Mouse (Mus musculus) kidney, adult 9 months (tissue): Measurements from ENCODE around the gene Adamts3.
A peak's percentile ranks its signal among the peaks of the same experiment; 100 is the strongest.

Experiments used
- DNase-seq: peaks from one replicate; pipeline ENCODE4 v3.0.0; 2022

Gene Adamts3

DNA sequence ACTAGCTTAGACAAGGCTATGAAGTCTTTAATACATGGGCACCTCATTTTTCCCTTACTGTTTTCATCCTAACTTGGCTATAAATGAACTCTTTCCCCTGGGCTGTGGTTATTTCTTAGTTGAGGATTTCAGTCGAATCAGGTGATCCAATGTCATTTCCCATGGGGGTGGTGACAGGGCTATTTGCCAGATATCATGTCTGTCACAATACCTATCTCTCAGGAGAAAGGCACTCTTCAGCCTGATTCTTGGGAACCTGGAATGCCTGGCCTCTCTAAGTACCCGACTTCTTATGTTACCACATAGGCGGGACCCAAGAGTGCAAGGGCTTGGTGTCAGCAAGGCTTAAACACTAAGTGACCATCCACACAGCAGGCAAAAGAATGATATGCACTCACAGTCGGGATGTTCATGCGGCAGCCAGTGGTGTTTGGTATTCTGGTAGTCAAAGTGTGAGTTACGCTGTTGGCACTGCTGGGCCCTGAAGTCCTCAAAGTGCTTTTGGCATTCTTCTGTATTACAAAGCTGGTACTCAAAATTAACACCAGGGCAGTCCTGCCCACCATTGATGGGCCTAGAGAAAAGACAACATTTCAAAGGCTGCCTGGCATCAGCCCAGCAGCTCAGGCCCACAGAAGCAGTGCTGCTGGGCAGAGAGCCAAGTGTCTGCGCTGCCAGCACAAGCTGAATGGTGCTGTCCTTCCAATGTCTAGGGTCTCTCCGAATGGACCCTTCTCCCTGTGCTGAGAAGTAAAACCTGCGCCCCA lies 181.7 kb downstream of the Adamts3 start:
- DNase-seq = peak; percentile 7

DNA sequence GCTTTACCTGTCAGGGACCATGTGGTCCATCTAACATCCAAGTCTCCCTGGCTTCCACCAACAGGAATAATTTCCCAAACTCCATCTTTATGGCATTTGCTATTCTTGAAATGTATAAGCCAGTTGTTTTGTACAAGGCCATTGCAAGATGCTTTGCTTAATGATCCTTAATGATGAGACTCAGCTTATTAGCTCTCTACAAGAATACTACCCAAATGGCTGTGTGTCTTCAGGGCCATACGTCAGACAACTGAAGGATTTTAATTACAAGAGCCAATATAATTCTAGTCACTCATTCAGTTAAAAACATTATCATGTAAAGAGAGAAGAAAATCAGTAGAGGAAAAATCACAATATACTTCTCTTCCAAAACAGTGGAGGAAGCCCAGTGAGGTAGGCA lies 195.3 kb downstream of the Adamts3 start:
- no peak for DNase-seq

- DNase-seq = peak; percentile 64
Measured at GRCm38 (mm10) chr5:89679871-89680536, 203.1 kb downstream of the Adamts3 start.

GRCm38 (mm10) chr5:89678148-89678547 lies 205.0 kb downstream of the Adamts3 start:
- no peak for DNase-seq

DNA sequence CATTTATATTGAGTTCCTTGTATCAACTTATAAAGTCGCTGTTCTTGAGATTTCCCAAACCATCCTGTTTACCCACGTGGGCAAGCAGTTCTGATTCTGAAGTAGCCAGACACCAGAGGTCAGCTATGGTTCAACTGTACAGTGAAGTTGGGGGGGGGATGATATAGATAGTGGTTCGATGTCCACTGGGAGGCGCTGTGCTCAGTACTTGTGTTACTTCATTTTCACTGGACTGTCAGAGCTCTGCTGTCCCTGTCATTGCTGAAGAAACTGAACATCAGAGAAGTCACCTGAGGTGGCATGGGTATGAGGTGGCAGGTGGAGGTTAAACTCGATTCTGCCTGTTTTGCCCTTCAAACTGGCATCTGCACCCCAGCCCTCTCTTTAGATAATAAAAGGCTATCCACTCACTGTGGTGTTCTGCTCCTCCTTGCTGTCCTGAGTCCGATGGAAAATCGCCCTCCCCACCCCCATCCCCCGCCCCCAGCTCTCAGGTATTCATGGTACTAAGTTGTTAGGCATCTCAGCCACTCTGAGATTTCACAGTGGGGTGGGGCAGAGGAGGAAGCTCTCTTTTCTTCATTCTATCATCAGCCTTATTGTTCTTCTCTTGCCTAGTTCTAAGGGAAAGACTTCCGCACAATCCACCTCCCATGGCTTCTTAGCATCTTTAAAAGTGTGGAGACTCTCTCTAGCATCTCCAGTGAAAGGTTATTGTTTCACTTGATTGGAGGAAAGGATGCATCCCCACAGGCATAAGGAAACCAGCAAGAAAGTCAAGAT lies 208.9 kb downstream of the Adamts3 start:
- DNase-seq = no peak

- DNase-seq = no peak
Measured at GRCm38 (mm10) chr5:89672950-89673349, 210.2 kb downstream of the Adamts3 start.

GRCm38 (mm10) chr5:89654327-89654726 lies 228.8 kb downstream of the Adamts3 start:
- no peak for DNase-seq

DNA sequence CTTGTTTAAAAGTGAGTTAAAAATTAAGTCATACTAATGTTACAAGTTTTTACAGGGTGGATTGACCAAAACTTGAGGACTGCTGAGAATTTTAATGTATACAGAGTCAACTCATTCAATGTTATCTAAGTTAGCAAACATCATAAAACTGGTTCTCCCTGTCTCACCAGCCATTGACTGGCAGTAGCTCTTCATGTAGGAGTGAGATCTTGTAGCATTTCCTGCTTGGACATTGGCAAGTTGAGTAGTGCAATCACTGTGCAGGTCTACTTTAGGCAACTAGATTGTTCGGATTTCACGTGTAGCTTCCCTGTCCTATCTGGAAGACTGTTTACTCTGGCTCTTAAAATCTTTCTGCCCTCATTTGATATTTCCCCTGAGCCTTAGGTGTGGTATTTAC lies 229.3 kb downstream of the Adamts3 start:
- no peak for DNase-seq

- no peak for DNase-seq
Measured at GRCm38 (mm10) chr5:89646940-89647339, 236.2 kb downstream of the Adamts3 start.

GRCm38 (mm10) chr5:89635434-89635833 lies 247.7 kb downstream of the Adamts3 start:
- DNase-seq = peak; percentile 2

DNA sequence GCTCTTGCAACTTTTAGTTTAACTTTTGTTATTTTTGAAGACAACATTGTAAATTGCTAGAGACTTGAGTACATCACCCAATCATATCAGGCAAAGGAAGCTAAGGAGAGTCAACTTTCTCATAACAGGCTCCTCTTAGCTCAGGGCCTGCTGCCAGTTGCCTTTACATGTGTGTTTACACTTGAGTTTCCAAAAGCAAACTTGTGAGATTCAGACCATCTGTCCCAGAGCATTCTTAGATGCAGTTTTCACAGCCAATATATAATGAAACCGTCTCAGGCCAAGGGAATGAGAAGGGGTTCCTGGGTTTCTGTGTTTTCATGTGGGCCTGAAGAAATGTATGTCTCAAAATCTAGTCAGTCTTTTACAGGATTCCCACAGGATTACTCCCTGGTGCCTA lies 251.5 kb downstream of the Adamts3 start:
- DNase-seq = no peak
